Mouse (Mus musculus): Measurements from ENCODE around the gene Lsm12. TPM values are rescaled to one million over a fixed set of nuclear protein-coding genes. Genes with fewer than 3 reads are reported as not detected.

The Lsm12 gene
- polyA plus RNA-seq, 1 experiment from 2014 or later: 70.3 TPM

DNA sequence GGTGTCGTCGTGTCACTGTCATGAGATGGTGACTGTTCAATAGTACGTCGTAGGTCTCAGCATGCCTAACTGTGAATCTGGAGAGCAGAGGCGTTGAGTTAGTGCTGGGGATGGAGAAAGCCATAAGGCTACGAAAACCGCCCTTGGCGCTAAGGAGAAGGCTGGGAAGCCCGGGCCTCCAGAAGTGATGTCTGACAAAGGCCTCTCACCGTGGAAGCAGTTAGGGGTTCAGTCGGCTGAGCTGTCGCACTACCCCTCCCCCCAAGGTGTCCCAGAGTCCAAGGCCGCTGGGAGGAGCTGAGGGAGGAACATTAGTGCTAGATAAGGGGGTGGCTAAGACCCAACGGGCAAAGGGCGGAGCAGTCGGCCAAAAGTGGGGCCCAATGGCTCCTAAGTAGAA, 39.1 kb downstream of the Lsm12 start:
- 2% methylated on average over 16 of the region's 16 CpGs for WGBS (ENCODE audit: insufficient replicate concordance)
- Histone ChIP-seq H3K27me3 (peaks cover 72% of the 10 kb centered on the region), H3K36me3 (replicated peaks) (0 out of 2 replicates have a peak, but pooled peaks cover 11% of the 10 kb centered on the region), H3K4me2 (peak overlapping the region; percentile 83), H3K27ac (replicated peaks) (peak overlapping the region; percentile 64; the same call in 1 of the 2 replicates), H3K4me3 (replicated peaks) (peak overlapping the region; percentile 64), H3K4me1 (replicated peaks) (peaks cover 40% of the 10 kb centered on the region), H3K9ac (peak overlapping the region; percentile 53), H3K9me3 (replicated peaks) (no peaks in the 10 kb centered on the region)
- peak; percentile 49 for ATAC-seq (ENCODE audit: insufficient read depth)

DNA sequence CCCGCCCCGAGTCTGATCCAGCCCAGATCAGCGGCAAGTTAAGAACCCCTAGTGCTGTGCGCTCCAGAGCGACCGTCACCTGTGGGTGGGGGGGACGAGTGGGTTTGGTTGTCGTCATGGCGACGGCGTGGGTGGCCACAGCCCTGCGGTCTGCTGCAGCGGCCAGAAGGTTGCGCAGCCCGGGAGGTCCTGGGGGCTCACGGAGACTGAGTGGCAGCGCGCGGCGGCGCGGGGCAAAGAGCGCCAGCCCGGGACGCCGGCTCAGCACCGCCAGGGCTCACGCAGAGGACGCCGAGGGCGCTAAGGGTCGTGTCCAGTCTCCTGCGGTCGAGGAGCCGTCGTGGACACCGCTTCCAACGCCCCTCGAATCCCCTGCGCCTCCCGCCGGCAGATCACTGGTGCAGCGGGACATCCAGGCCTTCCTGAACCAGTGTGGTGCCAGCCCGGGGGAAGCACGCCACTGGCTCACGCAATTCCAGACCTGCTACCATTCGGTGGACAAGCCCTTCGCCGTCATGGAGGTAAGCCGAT, 39.6 kb downstream of the Lsm12 start, which contains the start of gene Nags:
TSS of gene Nags (plus strand) at position 43 of the 531 bp plus-strand sequence.
- Histone ChIP-seq H3K36me3 (replicated peaks) (0 out of 2 replicates have a peak, but pooled peaks cover 7% of the 10 kb centered on the region), H3K9me3 (replicated peaks) (no peaks in the 10 kb centered on the region), H3K27ac (replicated peaks) (peak within 1 kb of the TSS; percentile 64), H3K4me3 (replicated peaks) (peak within 1 kb of the TSS; percentile 64), H3K4me1 (replicated peaks) (peaks cover 40% of the 10 kb centered on the region), H3K27me3 (peaks cover 72% of the 10 kb centered on the region), H3K4me2 (peak within 1 kb of the TSS; percentile 83), H3K9ac (peak within 1 kb of the TSS; percentile 53)
- WGBS (ENCODE audit: insufficient replicate concordance): 2% methylated on average over 50 of the region's 50 CpGs
- peak; percentile 5 for ATAC-seq (ENCODE audit: insufficient read depth)

DNA sequence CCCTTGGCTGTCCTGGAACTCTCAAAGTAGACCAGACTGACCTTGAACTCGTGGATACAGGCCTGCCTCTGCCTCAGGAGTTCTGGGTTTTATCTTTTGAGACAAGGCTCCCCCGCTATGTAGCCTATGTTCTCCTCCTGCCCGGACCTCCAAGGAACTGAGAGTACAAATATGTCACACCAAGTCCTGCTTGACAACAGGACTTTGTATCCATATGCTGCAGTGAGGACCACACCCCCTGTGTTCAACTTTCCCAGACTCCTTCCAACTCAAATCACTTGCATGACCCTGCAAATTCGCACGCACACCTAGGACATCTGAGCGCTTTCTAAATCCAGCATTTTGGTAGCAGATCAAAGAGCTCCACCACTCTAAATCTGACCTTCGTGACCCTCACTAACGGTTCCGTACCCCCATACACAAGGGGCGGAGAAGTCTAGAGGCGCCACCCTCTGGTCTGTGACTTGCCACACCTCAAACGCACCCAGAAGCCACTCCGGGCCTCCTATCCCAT, 40.1 kb downstream of the Lsm12 start:
- ATAC-seq (ENCODE audit: insufficient read depth): peak; percentile 66
- H3K9me3 ChIP-seq (replicated peaks): no peaks in the 10 kb centered on the region
- H3K4me3 ChIP-seq (replicated peaks): peak overlapping the region; percentile 64
- WGBS (ENCODE audit: insufficient replicate concordance): 21% methylated on average over 13 of the region's 13 CpGs
- H3K4me2 ChIP-seq: peak overlapping the region; percentile 83
- peaks cover 40% of the 10 kb centered on the region for H3K4me1 ChIP-seq (replicated peaks)
- peak overlapping the region; percentile 64 for H3K27ac ChIP-seq (replicated peaks)
- peaks cover 72% of the 10 kb centered on the region for H3K27me3 ChIP-seq
- 0 out of 2 replicates have a peak, but pooled peaks cover 4% of the 10 kb centered on the region for H3K36me3 ChIP-seq (replicated peaks)
- no peak overlapping the region for H3K9ac ChIP-seq

DNA sequence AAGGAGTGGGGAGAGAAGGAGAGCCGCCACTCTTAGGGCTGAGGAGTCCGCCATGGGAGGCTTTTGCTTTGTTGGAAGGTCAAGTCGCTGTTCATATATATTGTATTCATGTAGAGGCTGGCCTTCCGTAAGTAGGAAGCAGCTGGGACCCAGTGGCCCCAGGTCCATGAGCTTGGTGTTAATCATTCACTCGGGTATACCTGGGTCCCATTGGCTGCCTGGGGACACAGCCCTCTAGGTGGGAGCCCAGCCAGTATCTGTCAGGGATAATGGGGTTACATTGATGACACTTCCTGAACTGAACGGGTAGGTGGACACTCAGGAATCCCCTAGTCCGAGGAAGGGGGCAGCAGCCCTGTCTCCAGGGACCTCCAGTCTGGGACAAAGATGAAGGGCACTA, 42.7 kb downstream of the Lsm12 start:
- H3K9ac ChIP-seq: no peak overlapping the region
- H3K4me1 ChIP-seq (replicated peaks): peaks cover 35% of the 10 kb centered on the region
- H3K4me2 ChIP-seq: peak overlapping the region; percentile 27; the same call in 1 of the 2 replicates
- no peaks in the 10 kb centered on the region for H3K9me3 ChIP-seq (replicated peaks)
- no peaks in the 10 kb centered on the region for H3K36me3 ChIP-seq (replicated peaks)
- H3K27me3 ChIP-seq: peaks cover 61% of the 10 kb centered on the region
- WGBS (ENCODE audit: insufficient replicate concordance): 45% methylated on average over 7 of the region's 7 CpGs
- ATAC-seq (ENCODE audit: insufficient read depth): peak; percentile 53
- H3K4me3 ChIP-seq (replicated peaks): 0 out of 2 replicates have a peak overlapping the region, but pooled peaks have one; percentile 10
- H3K27ac ChIP-seq (replicated peaks): peak overlapping the region; percentile 67

DNA sequence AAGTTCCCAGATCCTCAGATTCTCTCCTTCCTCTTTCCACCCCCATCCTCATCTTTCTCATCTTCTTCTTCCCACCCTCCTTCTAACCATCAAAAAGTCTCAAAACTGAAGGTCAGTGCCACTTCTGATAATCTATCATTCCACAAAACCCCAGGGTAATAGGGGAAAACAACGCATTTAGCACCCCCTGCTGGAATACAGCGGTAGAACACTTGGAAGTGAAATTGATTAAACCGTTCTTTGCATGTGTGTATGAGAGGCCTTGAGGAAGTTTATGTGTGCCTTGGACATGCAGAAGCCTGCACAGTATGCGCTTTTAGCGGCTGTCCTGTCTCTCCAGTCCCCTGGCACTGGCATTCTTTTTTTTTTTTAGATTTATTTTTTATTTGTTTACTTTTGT, 44.6 kb downstream of the Lsm12 start:
- WGBS (ENCODE audit: insufficient replicate concordance): under 1% methylated on average over 5 of the region's 5 CpGs
- H3K27ac ChIP-seq (replicated peaks): no peak overlapping the region
- H3K9me3 ChIP-seq (replicated peaks): no peaks in the 10 kb centered on the region
- peaks cover 58% of the 10 kb centered on the region for H3K27me3 ChIP-seq
- no peaks in the 10 kb centered on the region for H3K36me3 ChIP-seq (replicated peaks)
- no peak for ATAC-seq (ENCODE audit: insufficient read depth)
- H3K4me1 ChIP-seq (replicated peaks): peaks cover 16% of the 10 kb centered on the region
- no peak overlapping the region for H3K9ac ChIP-seq
- H3K4me2 ChIP-seq: no peak overlapping the region
- no peak overlapping the region for H3K4me3 ChIP-seq (replicated peaks)

DNA sequence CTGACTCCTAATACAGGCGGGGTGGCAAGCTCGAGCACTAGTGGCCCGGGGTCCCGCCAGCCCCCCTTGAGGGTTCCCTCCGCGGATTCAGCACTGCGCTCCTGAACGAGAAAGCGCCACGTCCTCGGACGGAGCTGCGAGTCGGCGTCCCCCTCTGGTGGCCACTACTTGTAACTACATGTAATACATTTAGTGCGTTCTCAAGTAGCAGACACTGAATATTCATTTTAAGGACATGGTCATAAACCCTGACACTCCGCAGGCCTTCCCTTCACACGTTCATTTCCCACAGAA, 46.7 kb downstream of the Lsm12 start:
- Histone ChIP-seq H3K9me3 (replicated peaks) (no peaks in the 10 kb centered on the region), H3K9ac (no peak overlapping the region; the same call in 1 of the 2 replicates), H3K4me3 (replicated peaks) (0 out of 2 replicates have a peak overlapping the region, but pooled peaks have one; percentile 20), H3K27ac (replicated peaks) (no peak overlapping the region), H3K27me3 (peaks cover 54% of the 10 kb centered on the region), H3K4me2 (peak overlapping the region; percentile 47), H3K4me1 (replicated peaks) (peaks cover 4% of the 10 kb centered on the region), H3K36me3 (replicated peaks) (no peaks in the 10 kb centered on the region)
- ATAC-seq (ENCODE audit: insufficient read depth): no peak
- WGBS (ENCODE audit: insufficient replicate concordance): under 1% methylated on average over 18 of the region's 18 CpGs

DNA sequence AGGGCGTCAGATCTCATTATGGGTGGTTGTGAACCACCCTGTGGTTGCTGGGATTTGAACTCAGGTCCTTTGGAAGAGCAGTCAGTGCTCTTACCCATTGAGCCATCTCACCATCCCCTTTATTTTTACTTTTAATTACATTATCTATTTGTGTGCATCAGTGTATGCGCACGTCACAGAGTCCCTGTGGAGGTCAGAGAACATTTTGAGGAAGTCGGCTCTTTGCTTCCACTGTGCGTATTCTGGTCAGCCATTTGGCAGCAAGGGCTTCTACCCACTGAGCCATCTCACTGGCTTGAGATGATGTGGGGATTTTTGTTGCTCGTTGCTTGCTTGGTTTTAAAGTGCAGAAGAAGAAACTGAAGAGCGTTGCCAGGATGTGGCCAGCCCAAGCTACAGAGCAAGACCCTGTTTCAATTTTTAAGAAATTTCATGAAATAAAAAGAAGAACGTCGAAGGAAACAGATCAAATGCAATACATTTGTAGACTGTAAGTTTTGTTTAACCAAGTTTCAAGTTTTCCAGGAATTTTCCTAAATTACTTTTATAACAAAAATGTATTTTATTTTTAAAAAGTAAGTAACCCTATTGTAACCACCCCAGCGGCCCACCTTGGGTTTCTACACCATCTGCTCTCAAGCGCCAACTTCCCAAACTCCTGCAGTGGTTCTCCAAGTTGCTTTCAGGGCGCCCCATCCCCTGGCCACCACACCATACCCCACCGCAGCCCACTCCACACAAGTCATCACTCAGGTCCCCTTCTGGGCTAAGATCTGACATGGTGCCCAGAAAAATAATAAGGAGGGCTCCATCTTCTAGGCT, 47.3 kb downstream of the Lsm12 start:
- H3K9ac ChIP-seq: no peak overlapping the region; the same call in 1 of the 2 replicates
- no peak for ATAC-seq (ENCODE audit: insufficient read depth)
- H3K4me2 ChIP-seq: peak overlapping the region; percentile 47
- 0 out of 2 replicates have a peak overlapping the region, but pooled peaks have one; percentile 20 for H3K4me3 ChIP-seq (replicated peaks)
- H3K27ac ChIP-seq (replicated peaks): no peak overlapping the region
- no peaks in the 10 kb centered on the region for H3K9me3 ChIP-seq (replicated peaks)
- H3K36me3 ChIP-seq (replicated peaks): no peaks in the 10 kb centered on the region
- H3K27me3 ChIP-seq: peaks cover 49% of the 10 kb centered on the region
- WGBS (ENCODE audit: insufficient replicate concordance): 26% methylated on average over 13 of the region's 13 CpGs
- H3K4me1 ChIP-seq (replicated peaks): peaks cover 4% of the 10 kb centered on the region

DNA sequence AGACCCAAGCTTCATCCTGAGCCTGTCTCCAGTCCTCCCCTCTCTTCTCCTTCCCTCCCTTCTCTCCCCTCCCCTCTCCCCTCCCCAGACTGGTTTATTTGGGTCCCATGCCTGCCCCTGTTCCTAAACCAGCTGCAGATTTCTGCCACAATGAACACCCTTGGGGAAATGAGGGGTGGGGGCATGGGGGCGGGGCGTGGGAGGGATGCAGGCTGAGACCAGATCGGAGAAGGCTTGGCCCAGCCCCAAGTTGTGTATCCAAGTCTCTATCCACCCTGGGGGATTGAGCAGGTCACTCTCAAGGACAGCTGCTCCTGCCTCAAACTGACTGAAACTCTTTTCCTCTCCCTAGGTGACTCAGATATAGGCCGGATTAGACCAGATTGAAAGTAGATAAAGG, 50.6 kb downstream of the Lsm12 start:
- no peak overlapping the region for H3K9ac ChIP-seq
- H3K4me2 ChIP-seq: no peak overlapping the region
- H3K27ac ChIP-seq (replicated peaks): no peak overlapping the region
- H3K9me3 ChIP-seq (replicated peaks): no peaks in the 10 kb centered on the region
- no peak overlapping the region for H3K4me3 ChIP-seq (replicated peaks)
- H3K4me1 ChIP-seq (replicated peaks): peaks cover 22% of the 10 kb centered on the region
- peaks cover 46% of the 10 kb centered on the region for H3K27me3 ChIP-seq
- no peak for ATAC-seq (ENCODE audit: insufficient read depth)
- WGBS (ENCODE audit: insufficient replicate concordance): 25% methylated on average over 4 of the region's 4 CpGs
- H3K36me3 ChIP-seq (replicated peaks): no peaks in the 10 kb centered on the region

DNA sequence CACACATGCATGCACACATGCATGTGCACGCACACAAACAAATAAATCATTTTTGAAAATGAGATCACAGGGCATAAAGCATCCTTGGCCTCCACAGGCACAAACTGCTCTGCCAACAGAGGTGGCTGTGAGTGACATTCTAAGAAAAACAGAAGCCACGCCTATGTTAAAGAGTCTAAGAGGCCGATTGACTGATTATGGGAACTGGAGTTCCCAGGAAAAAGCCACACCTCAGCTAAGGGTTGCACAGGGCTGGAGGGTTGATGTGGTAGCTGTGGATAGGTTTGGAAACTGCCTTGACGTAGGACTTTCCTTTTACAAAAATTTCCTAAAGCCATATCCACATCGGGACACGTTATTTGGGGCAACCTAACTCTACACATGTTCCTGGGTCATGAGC, 67.7 kb downstream of the Lsm12 start:
- no peak overlapping the region for H3K4me3 ChIP-seq (replicated peaks)
- peaks cover 23% of the 10 kb centered on the region for H3K27me3 ChIP-seq
- H3K9ac ChIP-seq: no peak overlapping the region
- ATAC-seq (ENCODE audit: insufficient read depth): peak; percentile 66
- WGBS (ENCODE audit: insufficient replicate concordance): 54% methylated on average over 6 of the region's 6 CpGs
- 0 out of 2 replicates have a peak overlapping the region, but pooled peaks have one; percentile 2 for H3K27ac ChIP-seq (replicated peaks)
- peaks cover 20% of the 10 kb centered on the region for H3K4me1 ChIP-seq (replicated peaks)
- H3K9me3 ChIP-seq (replicated peaks): 0 out of 2 replicates have a peak, but pooled peaks cover 2% of the 10 kb centered on the region
- no peak overlapping the region for H3K4me2 ChIP-seq
- H3K36me3 ChIP-seq (replicated peaks): no peaks in the 10 kb centered on the region

DNA sequence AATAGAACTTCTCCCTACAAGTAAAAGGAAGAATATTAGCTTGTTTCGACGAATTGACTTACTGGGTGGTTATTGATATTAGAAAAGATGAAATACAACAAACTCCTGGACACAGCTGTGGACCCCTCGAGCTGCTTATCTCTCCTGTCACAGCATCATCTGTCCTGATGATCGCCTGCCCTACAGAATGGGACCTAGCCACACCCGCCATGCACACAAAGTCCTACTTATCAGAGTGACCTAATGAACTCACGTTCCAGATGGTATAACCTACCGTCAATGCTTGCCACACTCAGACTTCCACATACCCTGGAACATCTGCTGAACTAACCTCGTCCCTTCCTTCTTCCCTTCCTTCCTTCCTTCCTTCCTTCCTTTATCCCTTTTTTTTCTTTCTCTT, 68.9 kb downstream of the Lsm12 start:
- no peaks in the 10 kb centered on the region for H3K36me3 ChIP-seq (replicated peaks)
- no peak overlapping the region for H3K27ac ChIP-seq (replicated peaks)
- ATAC-seq (ENCODE audit: insufficient read depth): peak; percentile 44; the same call in 1 of the 2 replicates
- H3K9me3 ChIP-seq (replicated peaks): 0 out of 2 replicates have a peak, but pooled peaks cover 2% of the 10 kb centered on the region
- H3K27me3 ChIP-seq: peaks cover 32% of the 10 kb centered on the region
- H3K4me3 ChIP-seq (replicated peaks): no peak overlapping the region
- 21% methylated on average over 8 of the region's 8 CpGs for WGBS (ENCODE audit: insufficient replicate concordance)
- no peak overlapping the region for H3K4me2 ChIP-seq
- H3K4me1 ChIP-seq (replicated peaks): peaks cover 20% of the 10 kb centered on the region
- no peak overlapping the region for H3K9ac ChIP-seq

Data from liver, embryonic 15.5 days (tissue).